Mouse (Mus musculus): ENCODE measurements at regions not wholly inside any gene's neighbourhood (a gene's known extent, or its start where the extent isn't known, plus 50 kb on each side); places are given as distances from the start of the nearest gene placed in this dataset.

GRCm38 (mm10) chr17:84119221-84120017 lies 68.3 kb downstream of the Zfp36l2 start:
- Histone ChIP-seq H3K9me3 (replicated peaks; ENCODE audit: control insufficient read depth, low read length) (no peaks in the 10 kb centered on the region), H3K27ac (ENCODE audit: low read depth) (peak overlapping the region; percentile 56; the same call in 1 of the 2 replicates), H3K36me3 (replicated peaks; ENCODE audit: control insufficient read depth, insufficient read depth, low read length) (no peaks in the 10 kb centered on the region), H3K4me2 (ENCODE audit: low read depth, low read length) (no peak overlapping the region; the same call in 1 of the 2 replicates), H3K27me3 (ENCODE audit: control insufficient read depth, insufficient read depth, low read length) (no peaks in the 10 kb centered on the region), H3K4me3 (ENCODE audit: low read depth, low read length) (no peak overlapping the region), H3K9ac (replicated peaks; ENCODE audit: low read depth, low read length) (no peak overlapping the region), H3K4me1 (ENCODE audit: control insufficient read depth, insufficient read depth) (peaks cover 15% of the 10 kb centered on the region)
- no peak for ATAC-seq (ENCODE audit: insufficient read depth, low read depth)
- DNase-seq (ENCODE audit: low spot score), result no peak
- 84% methylated on average over 16 of the region's 16 CpGs for WGBS
- TF ChIP-seq EP300 (IDR thresholded peaks at IDR 0.05; ENCODE audit: low read depth) (no peak), CTCF (IDR thresholded peaks at IDR 0.05; ENCODE audit: low read depth) (no peak)

- DNase-seq (ENCODE audit: low spot score) (no peak), ATAC-seq (ENCODE audit: insufficient read depth, low read depth) (no peak)
- H3K27me3 ChIP-seq (ENCODE audit: control insufficient read depth, insufficient read depth, low read length), result no peaks in the 10 kb centered on the region
- TF ChIP-seq CTCF (IDR thresholded peaks at IDR 0.05; ENCODE audit: low read depth), result no peak
- TF ChIP-seq EP300 (IDR thresholded peaks at IDR 0.05; ENCODE audit: low read depth), result no peak
- H3K36me3 ChIP-seq (replicated peaks; ENCODE audit: control insufficient read depth, insufficient read depth, low read length), result no peaks in the 10 kb centered on the region
- H3K4me2 ChIP-seq (ENCODE audit: low read depth, low read length), result peak overlapping the region; percentile 2; the same call in 1 of the 2 replicates
- peak overlapping the region; percentile 56; the same call in 1 of the 2 replicates for H3K27ac ChIP-seq (ENCODE audit: low read depth)
- no peaks in the 10 kb centered on the region for H3K9me3 ChIP-seq (replicated peaks; ENCODE audit: control insufficient read depth, low read length)
- H3K4me1 ChIP-seq (ENCODE audit: control insufficient read depth, insufficient read depth), result peaks cover 15% of the 10 kb centered on the region
- no peak overlapping the region for H3K9ac ChIP-seq (replicated peaks; ENCODE audit: low read depth, low read length)
- no peak overlapping the region for H3K4me3 ChIP-seq (ENCODE audit: low read depth, low read length)
- 57% methylated on average over 1 of the region's 1 CpGs for WGBS
These were observed 69.0 kb downstream of the Zfp36l2 start for GRCm38 (mm10) chr17:84118781-84119180.

- Histone ChIP-seq H3K4me1 (ENCODE audit: control insufficient read depth, insufficient read depth) (peaks cover 15% of the 10 kb centered on the region), H3K9me3 (replicated peaks; ENCODE audit: control insufficient read depth, low read length) (no peaks in the 10 kb centered on the region), H3K27ac (ENCODE audit: low read depth) (peak overlapping the region; percentile 56; the same call in 1 of the 2 replicates), H3K9ac (replicated peaks; ENCODE audit: low read depth, low read length) (no peak overlapping the region), H3K36me3 (replicated peaks; ENCODE audit: control insufficient read depth, insufficient read depth, low read length) (no peaks in the 10 kb centered on the region), H3K4me3 (ENCODE audit: low read depth, low read length) (no peak overlapping the region), H3K27me3 (ENCODE audit: control insufficient read depth, insufficient read depth, low read length) (no peaks in the 10 kb centered on the region), H3K4me2 (ENCODE audit: low read depth, low read length) (no peak overlapping the region)
- no peak for TF ChIP-seq EP300 (IDR thresholded peaks at IDR 0.05; ENCODE audit: low read depth)
- no peak for ATAC-seq (ENCODE audit: insufficient read depth, low read depth)
- no peak for DNase-seq (ENCODE audit: low spot score)
- WGBS, result 88% methylated on average over 4 of the region's 4 CpGs
These were observed 69.5 kb downstream of the Zfp36l2 start for GRCm38 (mm10) chr17:84118271-84118670.

GRCm38 (mm10) chr17:84117756-84118155 lies 70.0 kb downstream of the Zfp36l2 start:
- Histone ChIP-seq H3K4me2 (ENCODE audit: low read depth, low read length) (no peak overlapping the region), H3K4me3 (ENCODE audit: low read depth, low read length) (no peak overlapping the region), H3K4me1 (ENCODE audit: control insufficient read depth, insufficient read depth) (peaks cover 15% of the 10 kb centered on the region), H3K36me3 (replicated peaks; ENCODE audit: control insufficient read depth, insufficient read depth, low read length) (no peaks in the 10 kb centered on the region), H3K27ac (ENCODE audit: low read depth) (peak overlapping the region; percentile 56; the same call in 1 of the 2 replicates), H3K9ac (replicated peaks; ENCODE audit: low read depth, low read length) (no peak overlapping the region), H3K27me3 (ENCODE audit: control insufficient read depth, insufficient read depth, low read length) (no peaks in the 10 kb centered on the region), H3K9me3 (replicated peaks; ENCODE audit: control insufficient read depth, low read length) (no peaks in the 10 kb centered on the region)
- 46% methylated on average over 1 of the region's 1 CpGs for WGBS
- ATAC-seq (ENCODE audit: insufficient read depth, low read depth) (no peak), DNase-seq (ENCODE audit: low spot score) (no peak)
- TF ChIP-seq EP300 (IDR thresholded peaks at IDR 0.05; ENCODE audit: low read depth) (no peak), CTCF (IDR thresholded peaks at IDR 0.05; ENCODE audit: low read depth) (no peak)

GRCm38 (mm10) chr17:84116340-84117279 lies 71.1 kb downstream of the Zfp36l2 start:
- H3K27ac ChIP-seq (ENCODE audit: low read depth), result peak overlapping the region; percentile 52; the same call in 1 of the 2 replicates
- H3K9ac ChIP-seq (replicated peaks; ENCODE audit: low read depth, low read length), result no peak overlapping the region

More at GRCm38 (mm10) chr17:84116340-84117279, 71.1 kb downstream of the Zfp36l2 start:
- H3K4me2 ChIP-seq (ENCODE audit: low read depth, low read length), result no peak overlapping the region
- H3K4me3 ChIP-seq (ENCODE audit: low read depth, low read length), result no peak overlapping the region
- H3K9me3 ChIP-seq (replicated peaks; ENCODE audit: control insufficient read depth, low read length), result no peaks in the 10 kb centered on the region
- DNase-seq (ENCODE audit: low spot score) (no peak), ATAC-seq (ENCODE audit: insufficient read depth, low read depth) (no peak)
- 68% methylated on average over 17 of the region's 17 CpGs for WGBS
- H3K27me3 ChIP-seq (ENCODE audit: control insufficient read depth, insufficient read depth, low read length), result no peaks in the 10 kb centered on the region
- no peak for TF ChIP-seq EP300 (IDR thresholded peaks at IDR 0.05; ENCODE audit: low read depth)
- no peak for TF ChIP-seq CTCF (IDR thresholded peaks at IDR 0.05; ENCODE audit: low read depth)
- H3K36me3 ChIP-seq (replicated peaks; ENCODE audit: control insufficient read depth, insufficient read depth, low read length), result no peaks in the 10 kb centered on the region
- H3K4me1 ChIP-seq (ENCODE audit: control insufficient read depth, insufficient read depth), result peaks cover 15% of the 10 kb centered on the region
